Mouse (Mus musculus) Muller cell, postnatal 12 days (primary cell): ENCODE measurements at regions not wholly inside any gene's neighbourhood (a gene's known extent, or its start where the extent isn't known, plus 50 kb on each side); places are given as distances from the start of the nearest gene placed in this dataset.
A peak's percentile ranks its signal among the peaks of the same experiment; 100 is the strongest.
"Not testable (repeated sequence)": the region's sequence is repeated elsewhere in the genome, so short reads cannot be mapped to it uniquely, and the experiment has no call there.

Experiments used
- DNase-seq: peaks from one replicate; pipeline ENCODE4 v3.0.0-alpha.2; 2015; ENCODE audit errors: inconsistent ontology term

DNA sequence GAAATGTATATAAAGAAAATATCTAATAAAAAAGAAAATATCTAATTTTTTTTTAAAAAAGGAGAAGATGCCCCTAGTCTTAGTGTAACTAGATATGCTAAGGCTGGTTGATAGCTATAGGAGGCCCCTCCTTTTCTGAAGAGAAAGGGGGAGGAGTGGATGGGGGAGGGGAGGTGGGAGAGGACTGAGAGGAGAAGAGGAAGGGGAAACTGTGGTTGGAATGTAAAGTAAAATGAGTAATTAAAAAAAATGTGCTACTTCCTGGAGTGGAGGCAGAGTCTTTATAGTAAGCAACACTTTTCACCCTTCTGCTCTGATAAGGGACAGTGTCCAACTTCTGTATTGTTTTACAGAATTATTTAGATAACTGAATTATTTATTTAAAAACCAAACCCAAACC lies 513.6 kb upstream of the Fam160b2 start:
- DNase-seq, result no peak

DNA sequence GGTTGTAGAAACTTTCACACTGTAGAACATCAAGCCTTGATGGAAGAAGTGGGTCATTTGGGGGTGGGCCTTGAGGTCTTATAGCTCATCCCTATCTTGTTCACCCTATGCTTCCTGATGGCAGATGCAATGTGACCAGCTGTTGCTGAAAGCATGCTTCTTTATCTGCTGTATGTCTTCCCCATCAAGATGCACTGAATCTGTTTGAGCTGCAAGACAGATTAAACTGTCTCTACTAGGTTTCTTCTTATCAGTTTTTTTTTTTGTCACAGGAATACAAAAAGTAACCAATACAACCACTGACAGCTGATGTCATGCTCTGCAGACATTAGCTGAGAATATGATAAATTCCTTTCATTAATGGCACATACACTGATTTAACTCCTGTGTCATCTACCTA lies 505.0 kb upstream of the Fam160b2 start:
- no peak for DNase-seq

DNA sequence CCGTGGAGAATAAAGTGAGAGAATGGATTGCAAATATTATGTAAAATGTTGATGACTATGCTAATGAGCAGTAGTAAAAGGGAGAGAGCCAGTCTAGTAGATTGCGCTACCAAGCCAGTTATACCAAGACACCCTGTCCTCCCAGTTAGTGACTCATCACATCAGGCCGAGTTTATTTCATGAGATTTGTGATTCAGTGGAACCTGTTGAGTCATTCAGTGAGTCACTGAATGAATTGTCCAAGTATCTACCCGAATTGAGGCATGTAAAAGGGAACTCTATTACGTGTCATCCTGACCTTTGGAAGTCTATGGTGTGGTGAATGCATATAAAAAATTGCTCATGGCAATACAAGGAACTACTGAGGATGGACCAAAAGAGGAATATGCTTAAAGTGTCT lies 504.3 kb upstream of the Fam160b2 start:
- peak; percentile 93 for DNase-seq

DNA sequence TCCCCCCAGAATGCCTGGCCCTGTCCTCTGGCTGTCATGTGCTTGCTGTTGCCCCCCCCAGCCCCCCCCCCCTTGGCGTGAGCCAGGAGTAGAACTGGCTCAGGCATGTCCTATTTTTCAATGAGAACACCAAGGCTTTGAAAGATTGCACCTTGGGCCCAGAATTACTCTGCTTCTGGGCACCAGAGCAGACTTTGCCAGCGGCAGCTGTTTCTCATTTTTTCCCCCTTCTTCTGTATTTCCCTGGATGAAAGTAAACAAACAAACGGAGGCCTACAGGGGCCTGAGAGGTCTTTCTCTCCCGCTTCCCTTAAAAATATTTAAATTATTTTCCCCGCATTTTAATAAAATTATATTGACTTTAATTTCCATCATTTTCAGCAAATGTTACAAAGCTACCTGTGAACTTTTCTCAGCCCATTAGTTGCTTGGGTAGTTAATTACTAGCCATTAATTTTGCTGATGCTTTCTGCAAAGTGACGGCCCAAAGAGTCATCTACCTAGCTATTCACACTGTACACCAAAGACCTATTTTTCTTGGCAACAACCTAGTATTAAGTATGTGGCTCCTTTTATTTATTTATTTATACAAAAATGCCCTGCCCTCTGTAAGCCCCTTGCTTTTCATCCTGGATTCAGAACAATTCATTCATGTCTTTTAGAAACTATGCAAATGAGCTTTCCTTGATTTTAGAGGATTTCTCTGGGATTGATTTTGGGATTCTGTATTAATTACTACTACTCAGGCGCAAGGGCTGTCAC lies 496.2 kb upstream of the Fam160b2 start:
- DNase-seq, result no peak

DNA sequence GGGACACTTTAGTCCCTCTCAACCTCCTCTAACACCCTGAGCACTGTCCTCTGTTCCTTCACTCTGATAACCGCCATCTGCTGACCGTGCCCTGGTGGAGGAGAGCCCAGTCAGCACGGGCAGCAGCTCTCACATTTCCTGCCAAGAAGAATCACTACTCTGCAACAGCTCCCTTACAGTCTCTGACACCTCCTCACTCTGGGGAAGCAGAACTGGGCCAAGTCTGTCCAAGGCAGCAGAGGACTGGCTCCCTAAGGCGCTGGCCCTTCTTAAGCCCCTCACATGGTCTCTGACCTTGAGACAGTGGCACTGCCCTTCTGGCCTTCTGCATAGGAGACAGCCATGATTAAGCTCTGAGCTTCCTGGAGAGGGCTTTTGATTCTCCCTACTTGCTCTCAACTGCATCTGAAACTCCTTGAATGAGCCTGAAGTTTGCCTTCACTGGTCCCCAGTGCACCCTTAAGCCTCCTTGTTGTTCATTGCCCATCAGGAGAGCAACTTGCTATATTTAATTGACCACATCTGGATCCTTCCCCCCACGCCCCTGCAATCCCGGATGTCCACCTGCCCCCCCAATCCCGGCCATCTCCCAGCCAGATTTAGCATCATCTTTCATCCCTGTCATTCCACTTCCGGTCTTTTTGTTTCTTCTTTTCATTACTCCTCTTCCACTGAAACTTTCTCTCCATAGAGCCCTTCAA lies 493.1 kb upstream of the Fam160b2 start:
- peak; percentile 23 for DNase-seq

DNA sequence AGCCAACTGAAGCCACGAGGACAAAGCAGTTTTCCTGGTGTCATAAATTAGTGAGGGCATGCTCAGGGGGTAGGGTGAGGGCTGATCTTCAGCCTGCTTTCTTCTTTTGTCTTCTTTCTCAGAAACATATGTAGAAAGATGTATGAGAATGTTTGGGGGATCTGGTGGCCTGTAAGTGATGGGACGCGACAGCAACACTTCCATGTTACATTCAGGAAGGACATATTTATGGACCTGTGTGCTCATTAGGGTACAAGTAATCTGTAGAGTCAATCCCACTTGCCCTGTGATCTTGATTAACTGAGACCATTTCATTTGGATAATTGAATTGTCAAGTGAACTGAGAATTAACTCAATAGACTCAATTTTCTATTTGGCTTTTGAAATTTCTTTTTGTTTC lies 486.1 kb upstream of the Fam160b2 start:
- peak; percentile 12 for DNase-seq

DNA sequence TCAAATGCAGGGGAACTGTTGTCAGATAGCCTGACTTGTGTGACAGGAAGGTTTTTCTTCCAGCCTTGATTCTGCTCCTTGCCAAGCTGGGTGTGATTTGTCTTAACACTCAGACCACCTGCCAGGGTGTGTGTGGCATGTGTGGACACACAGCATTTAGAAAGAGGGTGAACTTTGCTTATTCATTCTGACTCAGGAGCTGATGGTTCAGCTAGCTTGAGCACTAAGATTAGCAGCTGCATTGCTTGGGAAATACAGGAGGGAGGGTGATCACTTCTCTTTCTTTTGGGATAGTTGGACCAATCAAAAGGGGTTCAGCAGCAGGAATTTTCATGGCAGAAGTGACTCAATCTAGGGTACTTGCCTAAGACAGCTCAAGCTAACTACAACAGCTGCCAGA lies 482.7 kb upstream of the Fam160b2 start:
- peak; percentile 3 for DNase-seq

DNA sequence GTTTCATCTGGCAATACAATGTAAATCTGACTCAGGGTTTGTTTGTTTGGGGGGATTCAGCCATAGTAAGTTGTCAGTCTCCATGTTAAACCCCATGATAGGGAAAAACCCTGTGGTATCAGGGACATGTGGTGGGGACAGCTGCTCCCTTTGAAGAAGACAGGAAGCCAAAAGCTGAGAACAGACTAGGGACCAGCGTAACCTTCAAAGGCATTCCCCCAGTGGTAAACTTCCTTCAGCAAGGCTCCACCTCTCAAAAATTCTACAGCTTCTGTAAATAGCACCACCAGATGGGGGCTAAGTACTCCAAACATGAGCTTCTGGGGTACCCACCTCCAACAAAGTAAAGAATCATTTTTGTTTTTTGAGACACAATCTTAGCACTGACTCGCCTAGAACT lies 476.0 kb upstream of the Fam160b2 start:
- DNase-seq, result no peak

DNA sequence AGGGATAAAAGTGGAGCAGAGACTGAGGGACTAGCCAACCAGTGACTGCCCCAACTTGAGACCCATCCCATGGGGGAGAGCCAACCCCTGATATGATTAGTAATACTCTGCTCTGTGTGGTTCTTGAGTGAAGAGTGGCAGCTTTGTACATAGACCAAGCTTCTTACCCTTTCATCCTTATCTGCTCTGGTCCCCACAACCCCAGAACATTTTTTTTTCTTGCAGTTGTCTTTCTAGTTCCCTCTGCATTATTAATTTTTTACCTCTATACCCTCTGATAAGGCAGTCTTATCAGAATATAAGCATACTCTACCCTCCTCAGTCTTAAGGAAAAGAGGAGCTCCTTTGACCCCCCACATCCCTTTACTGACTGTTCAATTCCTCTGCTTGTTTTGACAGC lies 474.4 kb upstream of the Fam160b2 start:
- DNase-seq, result no peak

DNA sequence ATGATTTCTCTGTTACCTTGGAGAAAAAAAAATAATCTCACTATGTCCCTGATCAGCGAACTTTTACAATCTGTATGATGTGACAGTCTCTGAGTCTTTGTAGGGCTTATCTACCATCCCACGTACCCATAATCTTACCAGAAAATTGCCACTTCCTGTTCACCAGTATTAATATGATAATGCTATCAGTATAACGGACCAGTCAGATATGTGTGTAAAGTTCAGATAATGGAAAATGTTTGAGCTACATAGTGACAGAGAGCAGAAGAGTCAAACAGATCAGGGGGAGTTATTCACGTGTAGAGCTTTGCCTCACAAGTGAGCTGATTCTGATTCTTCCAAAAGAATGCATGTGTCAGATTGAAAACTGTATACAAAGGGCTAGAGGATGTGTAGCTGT lies 466.0 kb upstream of the Fam160b2 start:
- no peak for DNase-seq

DNA sequence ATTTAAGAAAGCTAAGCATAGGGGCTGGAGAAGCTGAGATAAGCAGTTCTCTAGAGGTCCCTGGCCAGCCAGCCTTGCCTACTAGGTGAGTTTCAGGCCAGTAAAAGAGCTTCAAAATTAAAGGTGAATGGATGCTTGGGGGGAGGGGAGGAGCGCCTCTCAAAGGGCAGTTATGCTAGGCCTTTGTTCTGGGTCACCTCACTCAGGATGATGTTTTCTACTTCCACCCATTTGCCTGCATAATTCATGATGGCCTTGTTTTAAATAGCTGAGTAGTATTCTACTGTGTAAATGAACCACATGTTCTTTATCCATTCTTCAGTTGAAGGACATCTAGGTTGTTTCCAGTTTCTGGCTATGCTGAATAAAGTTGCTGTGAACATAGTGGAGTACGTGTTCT lies 457.0 kb upstream of the Fam160b2 start:
- DNase-seq, result no peak

DNA sequence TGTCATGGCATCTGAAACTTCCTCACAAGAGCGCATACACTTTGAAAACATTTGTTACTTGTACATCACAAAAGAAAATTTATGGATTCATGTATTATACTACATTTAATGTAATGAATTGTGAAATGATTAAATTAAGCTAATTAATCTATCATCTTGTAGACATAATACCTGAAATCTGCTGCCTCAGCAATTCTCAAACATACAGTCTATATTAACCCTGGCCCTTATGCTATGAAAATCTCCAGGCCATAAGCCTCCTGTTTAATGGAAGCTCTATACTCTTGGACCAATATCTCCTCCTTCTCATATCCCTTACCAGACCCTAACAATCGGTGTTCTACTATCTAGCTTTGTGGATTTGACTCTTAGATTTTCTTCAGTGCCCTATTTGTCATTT lies 455.8 kb upstream of the Fam160b2 start:
- no peak for DNase-seq

DNA sequence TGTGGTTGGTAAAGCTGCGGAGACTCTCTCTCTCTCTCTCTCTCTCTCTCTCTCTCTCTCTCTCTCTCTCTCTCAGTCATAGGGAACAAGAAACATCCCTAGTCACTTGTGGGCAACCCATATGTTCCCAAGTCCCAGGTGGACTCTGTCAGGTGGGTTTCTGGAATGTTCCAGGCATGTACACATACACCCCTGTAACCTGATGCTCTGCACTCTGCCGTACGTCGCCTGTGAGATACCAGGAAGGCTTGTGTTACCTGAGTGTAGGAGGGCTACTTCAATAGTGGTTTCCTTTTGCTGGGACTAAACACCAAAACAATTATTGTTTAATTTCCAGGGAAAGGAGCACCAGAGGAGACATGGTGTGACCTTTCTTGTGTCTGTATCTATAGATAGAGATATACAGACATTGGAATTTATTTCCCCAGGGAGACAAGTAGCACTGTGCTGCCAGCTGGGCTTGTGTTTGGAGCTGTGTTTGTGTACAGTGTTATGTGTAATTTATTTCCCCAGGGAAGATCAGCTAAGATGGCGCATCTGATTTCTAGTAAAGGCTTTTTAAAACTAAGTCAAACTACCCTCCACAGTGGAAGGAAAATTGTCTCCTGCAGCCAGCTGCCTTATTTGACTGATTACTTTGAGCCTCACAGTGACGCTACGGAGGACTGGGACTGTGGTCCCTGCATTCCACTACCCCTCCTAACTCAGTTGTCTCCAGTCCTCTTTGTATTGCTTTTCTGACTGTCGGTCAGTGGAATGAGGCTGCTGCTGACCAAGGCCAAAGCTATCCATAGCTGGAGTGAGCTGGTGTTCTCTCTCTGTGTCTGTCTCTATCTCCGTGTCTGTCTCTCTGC lies 454.4 kb upstream of the Fam160b2 start:
- DNase-seq, result no peak

DNA sequence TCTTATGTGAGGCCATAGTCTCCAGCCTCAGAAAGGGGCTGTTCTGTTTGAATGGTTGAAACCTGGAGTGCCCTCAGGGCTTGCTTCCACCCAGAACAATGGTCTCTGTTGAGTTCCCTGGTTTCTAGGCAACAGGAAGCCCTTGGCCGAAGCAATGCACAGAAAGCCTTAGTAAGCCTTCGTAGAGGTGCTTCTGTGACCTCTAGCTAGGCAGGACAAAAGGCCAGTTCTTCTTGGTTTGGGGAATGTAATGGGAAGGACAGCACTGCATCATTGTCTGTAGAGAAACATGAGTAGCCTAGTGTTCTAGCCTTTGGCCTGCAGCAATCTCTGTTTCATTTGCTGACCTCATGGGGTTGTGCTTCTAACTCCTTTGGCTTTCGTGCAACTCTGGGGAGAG lies 447.5 kb upstream of the Fam160b2 start:
- peak; percentile 90 for DNase-seq

DNA sequence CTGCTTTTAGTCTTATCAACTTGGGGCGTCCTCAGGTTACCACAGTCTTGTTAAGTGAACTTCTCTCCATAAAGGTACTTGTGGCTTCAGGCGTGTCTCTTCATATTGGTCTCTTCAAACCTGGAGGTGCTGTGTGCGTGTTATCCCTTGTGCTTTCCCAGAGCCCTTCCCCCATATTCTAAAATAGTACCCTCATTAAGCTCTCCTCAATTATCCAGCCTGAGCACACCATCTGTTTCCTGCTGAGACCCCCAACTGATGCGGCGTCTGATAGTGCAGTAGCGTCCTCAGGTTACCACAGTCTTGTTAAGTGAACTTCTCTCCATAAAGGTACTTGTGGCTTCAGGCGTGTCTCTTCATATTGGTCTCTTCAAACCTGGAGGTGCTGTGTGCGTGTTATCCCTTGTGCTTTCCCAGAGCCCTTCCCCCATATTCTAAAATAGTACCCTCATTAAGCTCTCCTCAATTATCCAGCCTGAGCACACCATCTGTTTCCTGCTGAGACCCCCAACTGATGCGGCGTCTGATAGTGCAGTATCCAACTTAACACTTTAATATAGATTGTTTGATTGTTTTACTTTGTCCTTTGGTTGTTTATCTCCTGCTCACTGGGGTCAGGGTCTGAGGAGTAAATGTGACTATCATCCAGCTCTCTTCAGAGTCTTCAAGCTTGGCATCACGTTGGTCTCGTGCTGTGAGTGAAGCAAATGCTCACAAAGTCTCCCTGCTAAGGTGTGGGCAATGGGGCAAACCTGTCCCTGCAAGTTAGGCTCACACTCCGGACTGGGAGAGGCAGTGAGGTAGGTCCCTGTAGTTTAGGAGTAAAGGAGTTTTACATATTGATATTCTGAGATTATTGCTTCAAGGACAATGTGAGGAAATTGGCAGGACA lies 444.5 kb upstream of the Fam160b2 start:
- not testable (repeated sequence) for DNase-seq

DNA sequence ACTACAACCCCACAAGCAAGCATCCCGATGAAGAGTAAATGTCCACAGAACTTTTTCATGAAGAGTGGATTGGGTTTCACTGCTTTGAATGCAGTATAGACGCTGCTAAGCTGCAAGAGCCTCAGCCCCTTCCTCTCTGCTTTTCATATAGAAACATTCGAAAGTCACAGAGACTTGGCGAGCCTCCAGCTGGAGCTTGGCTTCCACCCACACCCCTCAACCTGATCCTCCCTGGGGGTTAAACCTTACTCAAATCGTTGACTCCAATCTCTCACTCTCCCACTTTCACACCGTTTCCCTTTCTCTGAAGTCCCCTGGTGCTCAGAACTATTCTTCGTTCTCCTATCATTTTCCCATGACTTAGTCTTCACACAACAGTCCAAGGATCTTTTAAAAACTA lies 437.0 kb upstream of the Fam160b2 start:
- DNase-seq, result no peak

DNA sequence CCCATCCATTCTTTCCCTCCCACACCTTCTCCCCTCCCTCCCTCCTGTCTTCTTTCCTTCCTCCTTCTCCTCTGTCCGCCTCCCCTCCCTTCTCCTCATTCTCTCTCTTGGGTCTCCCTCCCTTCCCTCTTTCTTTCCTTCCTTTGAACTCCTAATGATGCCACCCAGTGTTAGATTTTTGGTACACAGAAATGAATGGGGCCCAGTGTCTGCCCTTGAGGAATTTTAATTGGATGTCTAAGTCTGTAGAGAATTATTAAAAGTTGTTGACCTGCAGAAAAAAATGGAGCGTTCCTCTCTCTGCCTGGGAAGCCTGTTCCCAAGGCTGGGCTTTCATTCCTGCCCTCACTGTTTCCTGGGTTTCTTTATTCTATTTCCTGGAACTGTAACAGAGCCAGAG lies 434.0 kb upstream of the Fam160b2 start:
- DNase-seq, result peak; percentile 91

DNA sequence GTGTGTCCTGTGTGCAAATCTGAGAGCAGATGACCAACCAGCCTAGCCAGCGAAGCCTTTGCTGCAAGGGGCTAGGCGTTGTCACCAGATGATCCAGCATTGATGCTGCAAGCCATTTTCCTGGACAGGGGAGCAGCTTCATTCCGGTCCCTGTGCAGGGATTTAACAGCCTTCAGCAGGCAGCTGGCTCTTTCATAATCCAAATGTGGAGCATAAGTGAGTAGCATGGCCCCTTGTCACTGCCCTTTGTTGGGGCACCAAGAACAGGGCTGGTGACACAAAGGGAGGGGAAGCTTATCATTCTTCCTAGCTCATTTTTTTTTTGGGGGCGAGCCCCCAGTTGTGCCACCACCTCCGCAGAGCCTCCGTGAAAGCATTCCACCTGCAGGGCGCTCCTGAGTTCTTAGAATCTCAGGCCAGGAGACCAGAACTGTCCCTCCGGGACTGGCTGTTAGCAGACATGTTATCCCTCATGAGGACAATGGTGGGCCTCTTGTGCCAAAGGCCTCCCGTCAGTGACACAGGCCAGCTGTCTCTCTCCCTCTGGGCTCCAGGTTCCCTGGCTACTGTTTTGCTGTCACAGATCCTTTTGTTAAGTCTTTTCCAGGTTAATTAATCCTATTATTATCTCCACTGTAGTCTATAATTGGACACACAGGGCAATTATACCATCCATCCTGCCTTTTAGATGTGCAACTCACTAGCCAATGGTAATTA lies 430.7 kb upstream of the Fam160b2 start:
- peak; percentile 5 for DNase-seq
